Mouse (Mus musculus): Measurements from ENCODE around the gene Cfap43. TPM values are rescaled to one million over a fixed set of nuclear protein-coding genes. Genes with fewer than 3 reads are reported as not detected.

The Cfap43 gene
- polyA plus RNA-seq, 1 experiment = not detected

GRCm38 (mm10) chr19:47931982-47932638 is 13.0 kb upstream of the Cfap43 start:
- Histone ChIP-seq H3K27ac (ENCODE audit: insufficient read depth, low read depth, low read length) (no peak overlapping the region), H3K36me3 (ENCODE audit: control insufficient read depth, insufficient read depth, low read length) (no peaks in the 10 kb centered on the region), H3K27me3 (replicated peaks; ENCODE audit: control insufficient read depth, insufficient read depth, low read length) (no peaks in the 10 kb centered on the region), H3K4me1 (ENCODE audit: control insufficient read depth, insufficient read depth, low read length) (no peaks in the 10 kb centered on the region), H3K4me3 (ENCODE audit: insufficient read depth, low read depth, low read length) (no peak overlapping the region)
- peak; percentile 65 for DNase-seq
- TF ChIP-seq CTCF (conservative IDR thresholded peaks at IDR 0.05; ENCODE audit: insufficient read depth, insufficient read length, low read depth, low read length) (peak; percentile 88), POLR2A (IDR thresholded peaks at IDR 0.05; ENCODE audit: low read depth, low read length) (no peak)
- 37% methylated on average over 7 of the region's 7 CpGs for WGBS

GRCm38 (mm10) chr19:47929043-47929442 is 10.0 kb upstream of the Cfap43 start:
- DNase-seq = no peak
- 73% methylated on average over 4 of the region's 4 CpGs for WGBS

GRCm38 (mm10) chr19:47927032-47927431 is 7.9 kb upstream of the Cfap43 start:
- H3K36me3 ChIP-seq (ENCODE audit: control insufficient read depth, insufficient read depth, low read length) = no peaks in the 10 kb centered on the region
- peaks cover 2% of the 10 kb centered on the region; the same call in 1 of the 2 replicates for H3K4me1 ChIP-seq (ENCODE audit: control insufficient read depth, insufficient read depth, low read length)
- no peaks in the 10 kb centered on the region for H3K27me3 ChIP-seq (replicated peaks; ENCODE audit: control insufficient read depth, insufficient read depth, low read length)
- H3K4me3 ChIP-seq (ENCODE audit: insufficient read depth, low read depth, low read length) = no peak overlapping the region
- no peak for DNase-seq
- TF ChIP-seq CTCF (conservative IDR thresholded peaks at IDR 0.05; ENCODE audit: insufficient read depth, insufficient read length, low read depth, low read length) = no peak
- TF ChIP-seq POLR2A (IDR thresholded peaks at IDR 0.05; ENCODE audit: low read depth, low read length) = no peak
- H3K27ac ChIP-seq (ENCODE audit: insufficient read depth, low read depth, low read length) = no peak overlapping the region
- 88% methylated on average over 2 of the region's 2 CpGs for WGBS

More at GRCm38 (mm10) chr19:47929043-47929442, 10.0 kb upstream of the Cfap43 start:
- Histone ChIP-seq H3K4me3 (ENCODE audit: insufficient read depth, low read depth, low read length) (no peak overlapping the region), H3K4me1 (ENCODE audit: control insufficient read depth, insufficient read depth, low read length) (peaks cover 2% of the 10 kb centered on the region; the same call in 1 of the 2 replicates), H3K27me3 (replicated peaks; ENCODE audit: control insufficient read depth, insufficient read depth, low read length) (no peaks in the 10 kb centered on the region), H3K36me3 (ENCODE audit: control insufficient read depth, insufficient read depth, low read length) (no peaks in the 10 kb centered on the region), H3K27ac (ENCODE audit: insufficient read depth, low read depth, low read length) (peak overlapping the region; percentile 18; the same call in 1 of the 2 replicates)
- TF ChIP-seq CTCF (conservative IDR thresholded peaks at IDR 0.05; ENCODE audit: insufficient read depth, insufficient read length, low read depth, low read length) (no peak), POLR2A (IDR thresholded peaks at IDR 0.05; ENCODE audit: low read depth, low read length) (no peak)

- peaks cover 2% of the 10 kb centered on the region; the same call in 1 of the 2 replicates for H3K4me1 ChIP-seq (ENCODE audit: control insufficient read depth, insufficient read depth, low read length)
- H3K4me3 ChIP-seq (ENCODE audit: insufficient read depth, low read depth, low read length) = no peak overlapping the region
- WGBS = 50% methylated on average over 7 of the region's 7 CpGs
- H3K27ac ChIP-seq (ENCODE audit: insufficient read depth, low read depth, low read length) = peak overlapping the region; percentile 80
- peak; percentile 84 for DNase-seq
- no peaks in the 10 kb centered on the region for H3K36me3 ChIP-seq (ENCODE audit: control insufficient read depth, insufficient read depth, low read length)
- H3K27me3 ChIP-seq (replicated peaks; ENCODE audit: control insufficient read depth, insufficient read depth, low read length) = no peaks in the 10 kb centered on the region
- no peak for TF ChIP-seq POLR2A (IDR thresholded peaks at IDR 0.05; ENCODE audit: low read depth, low read length)
- no peak for TF ChIP-seq CTCF (conservative IDR thresholded peaks at IDR 0.05; ENCODE audit: insufficient read depth, insufficient read length, low read depth, low read length)
Observed at GRCm38 (mm10) chr19:47925819-47926218, 6.7 kb upstream of the Cfap43 start.

GRCm38 (mm10) chr19:47919966-47920375 is 884 bp upstream of the Cfap43 start:
- peak overlapping the region; percentile 67 for H3K4me3 ChIP-seq (ENCODE audit: insufficient read depth, low read depth, low read length)
- DNase-seq = peak; percentile 71
- H3K27ac ChIP-seq (ENCODE audit: insufficient read depth, low read depth, low read length) = peak overlapping the region; percentile 79; the same call in 1 of the 2 replicates
- no peaks in the 10 kb centered on the region; the same call in 1 of the 2 replicates for H3K4me1 ChIP-seq (ENCODE audit: control insufficient read depth, insufficient read depth, low read length)
- no peaks in the 10 kb centered on the region for H3K36me3 ChIP-seq (ENCODE audit: control insufficient read depth, insufficient read depth, low read length)
- WGBS = 2% methylated on average over 8 of the region's 8 CpGs
- no peaks in the 10 kb centered on the region for H3K27me3 ChIP-seq (replicated peaks; ENCODE audit: control insufficient read depth, insufficient read depth, low read length)
- no peak for TF ChIP-seq POLR2A (IDR thresholded peaks at IDR 0.05; ENCODE audit: low read depth, low read length)
- no peak for TF ChIP-seq CTCF (conservative IDR thresholded peaks at IDR 0.05; ENCODE audit: insufficient read depth, insufficient read length, low read depth, low read length)

GRCm38 (mm10) chr19:47918455-47919101 is 509 bp downstream of the Cfap43 start:
- WGBS = 2% methylated on average over 29 of the region's 29 CpGs
- no peak for TF ChIP-seq CTCF (conservative IDR thresholded peaks at IDR 0.05; ENCODE audit: insufficient read depth, insufficient read length, low read depth, low read length)
- no peak for TF ChIP-seq POLR2A (IDR thresholded peaks at IDR 0.05; ENCODE audit: low read depth, low read length)
- H3K27ac ChIP-seq (ENCODE audit: insufficient read depth, low read depth, low read length) = peak overlapping the region; percentile 58
- H3K27me3 ChIP-seq (replicated peaks; ENCODE audit: control insufficient read depth, insufficient read depth, low read length) = no peaks in the 10 kb centered on the region
- H3K4me1 ChIP-seq (ENCODE audit: control insufficient read depth, insufficient read depth, low read length) = no peaks in the 10 kb centered on the region
- H3K4me3 ChIP-seq (ENCODE audit: insufficient read depth, low read depth, low read length) = peak overlapping the region; percentile 67
- H3K36me3 ChIP-seq (ENCODE audit: control insufficient read depth, insufficient read depth, low read length) = no peaks in the 10 kb centered on the region
- peak; percentile 36 for DNase-seq

- Histone ChIP-seq H3K27me3 (replicated peaks; ENCODE audit: control insufficient read depth, insufficient read depth, low read length) (no peaks in the 10 kb centered on the region), H3K4me1 (ENCODE audit: control insufficient read depth, insufficient read depth, low read length) (no peaks in the 10 kb centered on the region), H3K36me3 (ENCODE audit: control insufficient read depth, insufficient read depth, low read length) (no peaks in the 10 kb centered on the region), H3K27ac (ENCODE audit: insufficient read depth, low read depth, low read length) (peak overlapping the region; percentile 58), H3K4me3 (ENCODE audit: insufficient read depth, low read depth, low read length) (peak overlapping the region; percentile 67)
- WGBS = 21% methylated on average over 9 of the region's 9 CpGs
- DNase-seq = no peak
- TF ChIP-seq CTCF (conservative IDR thresholded peaks at IDR 0.05; ENCODE audit: insufficient read depth, insufficient read length, low read depth, low read length) (no peak), POLR2A (IDR thresholded peaks at IDR 0.05; ENCODE audit: low read depth, low read length) (no peak)
Observed at GRCm38 (mm10) chr19:47918016-47918415, 1.1 kb downstream of the Cfap43 start.

All from kidney, adult 2 months (tissue).